31 mouse cellular contexts compared by ENCODE assay signal in the genomic region with DNA sequence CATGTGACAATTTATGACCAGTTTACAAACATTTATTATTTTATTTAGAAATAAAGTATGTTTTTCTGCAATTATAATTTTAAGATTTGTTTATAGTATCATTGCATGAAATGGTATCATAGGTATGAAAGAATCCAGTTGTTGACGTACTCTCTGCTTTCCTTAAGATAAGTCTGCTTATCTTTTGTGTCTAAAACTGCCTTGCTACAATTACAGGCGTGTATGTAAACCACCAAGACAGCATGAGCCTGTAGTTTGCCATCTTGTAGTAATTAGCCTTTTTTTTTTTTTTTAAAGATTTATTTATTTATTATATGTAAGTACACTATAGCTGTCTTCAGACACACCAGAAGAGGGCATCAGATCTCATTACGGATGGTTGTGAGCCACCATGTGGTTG.
"Had no signal": no experiment of that assay in that cellular context is flagged by ENCODE, and none has a peak within 500 bp of the region (broad histone marks: within the 10 kb centered on the region; RNA-seq: fewer than 3 reads in every experiment).

No protein-coding gene starts in this region.

- H3K4me1 ChIP-seq: limb, embryonic 10.5 days; limb, embryonic 12.5 days; limb, embryonic 13.5 days; limb, embryonic 15.5 days; liver, embryonic 13.5 days; liver, embryonic 15.5 days; lung, embryonic 15.5 days; megakaryocyte, embryonic 14.5 days; midbrain, embryonic 10.5 days; midbrain, embryonic 12.5 days; midbrain, embryonic 13.5 days; midbrain, embryonic 15.5 days; neural tube, embryonic 12.5 days had no signal

- H3K27me3 ChIP-seq: limb, embryonic 12.5 days; limb, embryonic 13.5 days; limb, embryonic 15.5 days; liver, embryonic 13.5 days; liver, embryonic 15.5 days; lung, embryonic 15.5 days; megakaryocyte, embryonic 14.5 days; midbrain, embryonic 12.5 days; midbrain, embryonic 13.5 days; midbrain, embryonic 15.5 days; neural tube, embryonic 12.5 days had no signal

- DNase-seq: layer of hippocampus, postnatal 36 days; left cerebral cortex, postnatal 4 days; liver; liver, embryonic 13.5 days; liver, postnatal 0 days; lung, adult 18-20 months; lung, adult 2 months; lung, embryonic 14.5 days; lung, postnatal 10 days; lung, postnatal 14 days; lung, postnatal 36 days; lung, postnatal 4 days; midbrain, embryonic 14.5 days had no signal

- H3K4me3 ChIP-seq: limb, embryonic 10.5 days; limb, embryonic 12.5 days; limb, embryonic 13.5 days; limb, embryonic 15.5 days; liver, embryonic 13.5 days; liver, embryonic 15.5 days; lung, embryonic 15.5 days; megakaryocyte, embryonic 14.5 days; midbrain, embryonic 10.5 days; midbrain, embryonic 12.5 days; midbrain, embryonic 13.5 days; midbrain, embryonic 15.5 days; myocyte; neural tube, embryonic 12.5 days had no signal

- H3K9me3 ChIP-seq: limb, embryonic 10.5 days; limb, embryonic 12.5 days; limb, embryonic 13.5 days; limb, embryonic 15.5 days; liver, embryonic 13.5 days; liver, embryonic 15.5 days; lung, embryonic 15.5 days; megakaryocyte, embryonic 14.5 days; midbrain, embryonic 10.5 days; midbrain, embryonic 12.5 days; midbrain, embryonic 13.5 days; midbrain, embryonic 15.5 days; neural tube, embryonic 12.5 days had no signal

- H3K36me3 ChIP-seq: neural tube, embryonic 12.5 days had no signal

- H3K9ac ChIP-seq: limb, embryonic 12.5 days; limb, embryonic 13.5 days; limb, embryonic 15.5 days; liver, embryonic 13.5 days; liver, embryonic 15.5 days; liver, postnatal 0 days; lung, embryonic 14.5 days; lung, embryonic 15.5 days; midbrain, embryonic 12.5 days; midbrain, embryonic 13.5 days; midbrain, embryonic 15.5 days; neural tube, embryonic 12.5 days had no signal

- ATAC-seq: liver, postnatal 0 days; lung, postnatal 0 days; midbrain, embryonic 13.5 days; midbrain, embryonic 15.5 days; midbrain, embryonic 16.5 days had no signal

- H3K27ac ChIP-seq: limb, embryonic 10.5 days; limb, embryonic 12.5 days; limb, embryonic 13.5 days; limb, embryonic 15.5 days; liver, embryonic 13.5 days; liver, embryonic 15.5 days; lung, embryonic 15.5 days; macrophage; midbrain, embryonic 10.5 days; midbrain, embryonic 12.5 days; midbrain, embryonic 13.5 days; midbrain, embryonic 15.5 days; neural tube, embryonic 12.5 days had no signal

- H3K4me2 ChIP-seq: limb, embryonic 12.5 days; limb, embryonic 13.5 days; limb, embryonic 15.5 days; liver, embryonic 11.5 days; liver, embryonic 13.5 days; liver, embryonic 15.5 days; lung, embryonic 14.5 days; lung, embryonic 15.5 days; midbrain, embryonic 11.5 days; midbrain, embryonic 12.5 days; midbrain, embryonic 13.5 days; midbrain, embryonic 15.5 days; neural tube, embryonic 12.5 days had no signal
